Mouse (Mus musculus): ENCODE data around the gene Vwa8.

DNA sequence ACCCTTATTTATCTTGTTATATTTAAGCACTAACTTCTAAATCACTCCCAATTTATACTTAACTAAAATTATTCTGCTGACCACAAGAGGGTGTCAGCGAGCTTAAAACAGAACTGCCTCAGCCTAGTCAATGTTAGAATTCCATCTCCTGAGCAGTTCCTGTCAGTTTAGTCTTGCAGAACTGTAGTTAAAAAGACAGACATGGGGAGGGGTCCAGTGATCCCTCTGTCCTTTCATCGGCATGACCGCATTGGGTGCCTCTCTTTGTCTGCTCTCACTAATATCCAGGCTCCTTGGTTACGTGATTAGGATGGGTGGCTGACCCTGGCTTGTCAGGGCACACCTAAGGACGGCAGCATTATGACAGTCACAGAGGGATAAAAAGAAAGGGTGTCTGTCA lies 275.8 kb downstream of the Vwa8 start:
- TF ChIP-seq MYOD1 (IDR thresholded peaks at IDR 0.05; ENCODE audit: control insufficient read depth, insufficient read length, low read depth) (no peak), CTCF (IDR thresholded peaks at IDR 0.05; ENCODE audit: control insufficient read depth, insufficient read depth, insufficient read length) (no peak), USF1 (IDR thresholded peaks at IDR 0.05; ENCODE audit: low read depth) (no peak), CEBPB (IDR thresholded peaks at IDR 0.05; ENCODE audit: low read depth) (no peak), MAX (IDR thresholded peaks at IDR 0.05) (no peak), MYOG (IDR thresholded peaks at IDR 0.05; ENCODE audit: control insufficient read depth, extremely low read depth, insufficient read length) (no peak)
